Mouse (Mus musculus) E14TG2a.4 (cell line): Measurements from ENCODE around the gene Nudt19.

ENCODE experiments used
- CTCF ChIP-seq: conservative IDR thresholded peaks from 2 replicates; pipeline ENCODE4 v1.5.1; 2014; ENCODE audit warnings: low read length
- NANOG ChIP-seq: IDR thresholded peaks from 2 replicates; pipeline ENCODE4 v1.6.1; 2014; ENCODE audit warnings: borderline replicate concordance, low read length, mixed read lengths
- POU5F1 ChIP-seq: IDR thresholded peaks from 2 replicates; pipeline ENCODE4 v1.6.1; 2014; ENCODE audit warnings: low read length, borderline replicate concordance

DNA sequence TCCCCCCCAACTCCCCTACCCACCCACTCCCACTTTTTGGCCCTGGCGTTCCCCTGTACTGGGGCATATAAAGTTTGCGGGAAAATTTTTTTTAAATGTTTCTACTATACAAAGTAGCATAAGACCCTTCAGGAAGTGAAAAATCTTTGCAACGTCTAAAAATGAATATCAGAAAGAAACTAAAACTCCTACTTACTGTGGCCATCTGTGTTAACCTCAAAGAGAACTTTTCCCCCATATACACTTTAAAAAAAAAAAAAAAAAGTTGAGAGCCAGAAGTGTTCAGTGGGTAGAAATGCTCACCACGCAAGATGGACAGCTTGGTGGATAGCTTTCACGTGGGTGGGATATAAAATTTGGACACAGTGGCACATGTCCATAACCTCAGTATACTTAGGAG, 46.7 kb upstream of the Nudt19 start:
- TF ChIP-seq CTCF: no peak
- no peak for TF ChIP-seq NANOG
- TF ChIP-seq POU5F1: no peak
